Mouse (Mus musculus): ENCODE data around the gene Serinc3.
A peak's percentile ranks its signal among the peaks of the same experiment; 100 is the strongest.
"Not testable (repeated sequence)": the region's sequence is repeated elsewhere in the genome, so short reads cannot be mapped to it uniquely, and the experiment has no call there.

Serinc3 gene

DNA sequence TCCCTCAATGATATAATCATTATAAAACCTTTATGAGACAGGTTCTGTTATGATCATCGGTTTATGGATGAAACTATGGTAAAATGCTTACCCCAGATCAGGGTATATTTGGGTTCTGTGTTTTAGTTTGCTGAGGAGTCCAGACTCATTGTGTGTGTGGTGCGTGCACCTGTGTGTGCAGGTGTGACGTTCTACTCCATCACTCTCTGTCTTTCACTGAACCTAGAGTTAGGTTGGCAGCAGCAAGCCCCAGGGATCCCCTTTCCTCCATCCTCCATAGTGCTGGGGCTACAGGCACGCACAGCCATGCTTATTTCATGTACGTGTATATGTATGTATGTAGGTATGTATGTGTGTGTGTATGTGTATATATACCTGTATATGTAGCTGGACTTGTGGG lies 17.1 kb upstream of the Serinc3 start:
- DNase-seq = no peak

DNA sequence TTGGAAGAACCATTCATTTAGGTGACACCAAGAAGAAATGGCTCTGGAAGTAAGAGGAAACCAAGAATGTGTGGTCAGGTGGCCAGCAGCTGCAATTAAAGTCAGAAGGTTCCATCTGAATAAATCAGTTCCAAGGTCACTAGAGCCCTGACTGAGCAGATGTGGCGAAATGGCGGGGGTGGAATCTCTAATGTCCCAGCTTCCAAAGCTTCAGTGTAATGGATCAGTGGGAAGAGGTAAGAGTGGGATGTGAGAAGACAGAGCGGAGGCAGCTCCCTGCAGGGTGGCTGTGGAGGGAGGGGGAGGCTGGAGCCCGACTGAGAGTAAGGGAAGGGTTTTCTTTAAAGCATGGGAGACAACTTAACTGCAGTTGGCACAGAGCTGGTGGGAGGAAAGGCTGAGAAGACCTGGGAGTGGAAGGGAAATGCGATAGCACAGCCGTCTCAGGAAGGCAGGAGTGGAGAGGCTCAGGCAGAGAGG lies 16.5 kb upstream of the Serinc3 start:
- no peak for DNase-seq

DNA sequence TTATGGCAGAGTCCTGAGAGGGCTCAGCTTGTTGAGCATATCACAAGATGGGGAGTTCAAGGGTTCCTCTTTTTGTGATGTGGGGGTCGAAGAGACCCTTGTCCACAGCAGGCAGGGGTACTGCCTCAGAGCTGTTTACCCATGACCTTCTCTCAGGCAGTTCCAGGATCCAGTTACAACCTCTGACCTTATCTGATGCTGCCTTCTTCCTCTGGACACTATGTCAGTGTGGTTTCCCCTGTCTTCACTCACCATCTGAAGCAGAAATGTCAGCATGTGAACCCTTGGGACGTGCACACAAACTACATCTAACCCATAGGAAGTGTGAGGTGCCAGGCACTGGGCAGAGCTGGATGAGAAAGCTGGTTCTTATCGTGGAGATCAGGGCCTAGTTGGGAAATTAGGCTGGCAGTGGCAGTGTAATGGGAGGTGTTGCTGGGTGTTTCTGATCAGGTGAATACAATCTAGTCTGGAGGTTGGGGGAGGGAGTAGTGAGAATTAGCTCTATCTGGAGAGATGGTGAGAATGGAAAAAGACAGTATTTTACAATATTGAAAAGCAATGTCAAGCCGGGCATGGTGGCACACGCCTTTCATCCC lies 15.3 kb upstream of the Serinc3 start:
- no peak for DNase-seq

DNA sequence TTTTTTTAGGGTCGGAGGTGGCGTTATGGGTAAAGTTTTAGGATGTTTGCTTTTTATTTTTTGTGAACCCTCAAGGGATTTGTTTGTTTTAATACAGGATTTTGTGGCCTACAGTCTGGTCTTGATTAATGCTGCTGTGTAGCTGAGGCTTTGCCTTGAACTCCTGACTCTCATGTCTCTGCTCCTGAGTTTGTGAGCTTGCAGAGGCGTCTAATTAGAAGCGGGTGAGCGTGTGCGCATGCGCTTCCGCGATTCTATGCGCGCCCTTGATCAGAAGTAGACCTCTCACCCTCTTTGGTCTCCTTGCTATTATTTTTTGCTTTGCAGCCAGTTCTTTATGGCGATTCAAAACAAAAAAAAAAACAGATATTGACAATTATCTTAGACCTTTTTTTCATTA lies 14.5 kb upstream of the Serinc3 start:
- DNase-seq = peak; percentile 58

DNA sequence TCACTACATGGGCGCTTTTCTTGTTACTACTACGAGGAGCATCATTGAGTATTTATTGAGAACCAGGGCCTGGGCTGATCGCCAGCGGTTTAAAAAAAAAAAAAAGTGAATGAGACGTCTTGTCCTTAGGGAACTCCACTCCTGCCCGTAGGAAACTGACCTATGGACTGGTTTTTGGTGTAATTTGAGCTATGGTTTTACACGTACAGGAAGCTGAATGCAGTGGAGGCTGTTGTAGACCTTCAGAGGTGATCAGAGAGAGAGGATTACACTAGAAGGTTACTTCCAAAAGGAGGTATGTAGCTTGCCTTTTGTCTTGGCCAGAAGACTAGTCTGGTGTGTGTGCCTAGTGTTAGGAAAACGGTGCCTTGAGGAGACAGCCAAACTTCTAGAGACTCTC lies 14.0 kb upstream of the Serinc3 start:
- DNase-seq = no peak

DNA sequence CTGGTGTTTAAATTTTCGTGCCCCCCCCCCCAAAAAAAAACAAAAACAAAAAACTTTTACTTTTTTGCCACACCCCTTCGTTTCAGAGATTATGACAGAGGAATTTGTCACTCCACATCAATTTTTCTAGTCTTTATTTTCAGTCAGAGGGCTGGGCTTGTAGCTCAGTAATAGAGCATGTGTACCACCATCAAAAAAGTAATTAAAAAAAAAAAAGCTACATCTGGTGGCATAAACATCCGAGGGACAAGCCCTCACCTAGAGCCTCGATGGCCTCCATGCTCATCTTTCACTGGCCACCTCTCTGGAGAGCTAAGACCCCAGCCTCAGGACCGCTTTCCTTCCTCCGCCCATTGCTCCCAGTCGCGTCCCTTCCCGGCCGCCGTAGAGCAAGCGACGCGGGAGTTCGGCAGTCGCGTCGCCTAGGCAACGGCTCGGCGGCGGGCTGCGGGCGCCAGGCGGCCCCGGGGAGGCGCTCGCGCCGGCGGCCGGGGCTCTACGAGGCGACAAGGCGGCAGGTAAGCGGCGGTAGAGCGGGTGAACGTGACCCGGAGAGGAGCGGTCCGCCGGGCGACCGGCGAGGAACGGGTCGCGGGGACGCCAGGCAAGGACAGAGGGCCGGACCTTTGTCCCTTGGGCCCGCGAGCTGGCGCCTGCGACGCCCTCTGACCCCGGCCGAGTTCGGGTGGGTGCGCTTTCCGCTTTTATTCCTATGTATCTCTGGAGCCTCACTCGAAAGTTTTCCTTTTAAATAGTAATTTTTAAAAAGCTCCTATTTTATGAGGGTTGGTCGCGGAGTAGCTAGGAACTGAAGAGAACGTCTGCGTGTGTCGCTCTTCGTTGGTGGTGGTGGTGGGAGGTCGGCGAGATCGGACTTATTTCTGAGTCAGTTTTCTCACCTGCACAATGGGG lies 13.3 kb upstream of the Serinc3 start, which contains the start of gene Pkig:
TSS of gene Pkig (plus strand) at position 412 of the 912 bp plus-strand sequence.
- DNase-seq = peak; percentile 92

DNA sequence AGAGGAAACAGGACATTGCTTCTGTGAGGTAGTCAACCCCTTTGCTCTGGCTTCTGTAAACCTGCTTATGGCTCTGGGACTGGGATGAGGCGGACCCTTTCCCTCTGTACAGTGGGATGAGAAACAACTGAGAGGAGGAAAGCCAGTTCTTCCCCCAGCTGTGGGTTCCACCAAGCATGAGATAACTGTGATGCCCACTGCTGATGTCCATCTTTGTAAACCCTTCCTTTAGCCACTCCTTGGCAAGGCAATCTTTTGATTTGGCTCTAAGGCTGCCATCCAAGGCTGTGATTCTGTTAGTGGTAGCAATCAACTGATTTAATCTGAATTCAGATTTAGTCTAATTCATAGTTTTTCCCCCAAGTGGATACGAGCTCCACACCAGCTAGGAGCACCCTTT lies 12.6 kb upstream of the Serinc3 start:
- no peak for DNase-seq

DNA sequence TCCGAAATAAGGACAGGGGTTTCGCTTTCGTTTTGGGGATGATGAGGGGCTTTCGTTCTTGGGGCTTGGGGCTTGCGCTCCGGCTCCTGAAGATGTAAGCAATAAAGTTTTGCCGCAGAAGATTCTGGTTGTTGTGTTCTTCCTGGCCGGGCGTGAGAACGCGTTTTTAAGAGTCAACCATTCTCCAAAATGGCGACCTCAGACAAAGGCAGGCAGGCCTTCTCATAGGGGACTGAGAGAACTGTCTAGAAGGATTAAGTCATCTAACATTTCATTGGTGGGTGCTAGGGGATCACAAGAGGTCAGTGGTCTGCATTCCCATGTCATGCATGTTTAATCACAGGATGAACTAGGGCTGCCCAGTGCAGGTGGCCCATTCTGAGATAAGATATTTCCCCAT lies 10.8 kb upstream of the Serinc3 start:
- not testable (repeated sequence) for DNase-seq

DNA sequence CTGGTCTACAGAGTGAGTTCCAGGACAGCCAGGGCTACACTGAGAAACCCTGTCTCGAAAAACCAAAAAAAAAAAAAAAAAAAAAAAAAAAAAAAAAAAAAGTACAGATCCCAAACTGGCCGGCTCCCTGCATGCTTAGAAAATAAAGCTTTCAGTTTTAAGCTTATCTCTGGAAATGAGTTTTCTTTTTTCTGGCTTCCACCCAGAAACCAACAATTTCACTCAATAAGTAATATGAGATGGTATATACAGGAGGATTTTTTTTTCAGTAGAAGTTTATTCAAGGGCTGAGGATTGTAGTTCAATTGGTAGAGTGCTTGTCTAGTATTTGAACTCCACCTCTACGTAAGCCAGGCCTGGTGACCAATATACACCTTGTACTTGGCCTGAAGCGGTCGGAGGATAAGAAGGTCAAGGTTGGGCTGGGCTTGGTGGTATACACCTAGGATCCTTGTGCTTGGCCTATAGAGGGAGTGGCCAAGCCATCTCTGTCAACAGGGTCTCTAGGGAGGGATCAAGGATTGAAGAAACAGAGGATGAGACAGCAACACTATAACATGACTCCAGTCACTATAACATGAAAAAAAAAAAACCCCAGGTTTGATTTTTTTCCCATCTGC lies 1.6 kb upstream of the Serinc3 start:
- no peak for DNase-seq

DNA sequence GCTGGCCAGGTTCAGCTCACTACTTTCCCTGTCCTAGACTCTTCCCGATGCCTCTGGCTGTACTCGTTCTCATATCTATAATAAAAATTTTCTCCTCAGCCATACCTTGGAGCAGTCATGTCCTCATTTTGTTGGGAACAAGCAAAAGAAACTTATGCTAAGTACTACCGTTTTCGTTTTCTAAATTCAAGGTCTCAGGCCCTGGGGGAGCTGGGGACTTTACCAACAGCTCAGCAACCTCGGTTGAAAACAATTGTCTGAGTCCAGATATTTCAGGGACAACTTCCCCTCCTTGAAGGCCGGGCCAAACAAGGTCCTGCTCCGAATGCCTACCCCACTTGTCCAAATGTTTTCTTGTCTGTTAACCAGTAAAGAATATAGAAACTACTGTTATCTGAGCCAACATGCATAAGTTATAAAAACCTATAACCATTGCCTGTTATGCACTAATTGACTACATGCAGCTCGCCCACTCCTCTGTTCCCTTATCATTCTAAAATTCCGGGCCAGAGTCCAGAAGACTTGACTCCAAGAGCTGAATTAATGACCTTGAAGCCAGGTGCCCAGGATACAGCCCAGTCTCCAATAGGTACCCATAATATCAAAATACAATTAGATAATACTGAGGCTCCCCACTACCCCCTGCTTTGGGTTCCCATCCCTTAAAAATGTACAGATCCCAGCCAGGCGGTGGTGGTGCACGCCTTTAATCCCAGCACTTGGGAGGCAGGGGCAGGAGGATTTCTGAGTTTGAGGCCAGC lies 949 bp upstream of the Serinc3 start:
- DNase-seq = no peak

DNA sequence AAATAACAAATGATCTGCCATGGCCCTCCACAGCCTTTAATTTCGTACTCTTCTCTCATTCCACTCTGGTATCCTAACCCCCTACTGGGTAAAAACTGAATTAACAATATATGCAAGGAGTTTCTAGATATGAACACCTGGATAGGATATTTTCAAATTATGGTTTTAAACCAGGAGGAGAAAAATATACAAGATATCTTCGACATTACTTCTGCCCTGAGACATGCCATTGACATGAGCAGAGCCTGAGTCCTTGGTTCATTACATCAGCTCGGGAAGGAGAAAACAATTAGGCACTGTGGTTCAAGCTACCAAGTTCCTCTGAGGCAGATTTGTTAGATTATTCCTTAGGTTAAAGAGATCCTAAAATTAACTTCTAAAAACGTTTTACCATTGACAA lies 884 bp downstream of the Serinc3 start:
- DNase-seq = no peak

DNA sequence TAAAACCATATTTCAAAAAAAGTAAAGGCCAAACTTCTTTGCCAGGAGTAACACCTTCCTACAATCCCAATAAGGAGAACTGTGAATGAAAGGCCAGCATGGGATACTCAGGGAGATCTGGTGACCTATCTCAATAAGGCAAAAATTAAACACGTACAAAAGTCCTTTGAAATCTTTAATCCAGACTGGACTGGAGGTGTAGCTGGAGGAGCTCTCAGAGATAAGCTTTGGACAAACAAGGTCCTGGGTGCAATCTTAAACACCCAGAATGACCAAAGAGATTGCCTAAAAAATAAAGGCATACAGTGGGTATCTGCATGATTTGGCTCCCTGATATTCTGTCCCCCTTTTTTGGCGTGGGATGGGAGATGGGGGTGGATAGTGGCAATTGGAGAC lies 1.4 kb downstream of the Serinc3 start:
- no peak for DNase-seq

DNA sequence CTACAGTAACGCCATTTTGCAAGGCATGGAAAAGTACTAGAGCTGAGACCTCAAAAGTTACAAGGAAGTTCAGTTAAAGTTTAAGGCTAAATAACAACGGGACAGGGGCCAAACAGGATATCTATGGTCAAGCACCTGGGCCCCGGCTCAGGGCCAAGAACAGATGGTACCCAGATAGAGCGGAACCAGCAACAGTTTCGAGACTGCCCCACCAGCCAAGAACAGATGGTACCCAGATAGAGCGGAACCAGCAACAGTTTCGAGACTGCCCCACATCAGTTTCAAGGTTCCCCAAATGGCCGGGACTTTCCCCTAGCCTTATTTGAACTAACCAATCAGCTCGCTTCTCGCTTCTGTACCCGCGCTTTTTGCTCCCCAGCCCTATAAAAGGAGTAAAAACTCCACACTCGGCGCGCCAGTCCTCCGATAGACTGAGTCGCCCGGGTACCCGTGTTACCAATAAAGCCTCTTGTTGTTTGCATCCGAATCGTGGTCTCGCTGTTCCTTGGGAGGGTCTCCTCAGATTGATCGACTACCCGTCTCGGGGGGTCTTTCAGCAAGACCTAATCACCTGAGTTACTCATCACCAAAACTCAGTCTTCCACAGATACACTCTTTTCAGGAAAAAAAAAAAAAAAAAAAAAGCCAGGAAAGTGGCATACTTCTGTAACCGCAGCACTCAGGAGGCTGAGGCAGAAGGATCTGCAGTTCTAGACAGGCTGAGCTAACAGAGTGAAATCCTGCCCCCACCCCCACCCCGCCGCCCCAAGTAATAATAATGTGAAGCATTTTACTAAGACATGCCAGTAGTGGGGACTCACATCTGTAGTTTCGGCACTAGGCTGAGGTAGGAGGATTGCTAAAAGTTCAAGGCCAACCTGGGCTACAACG lies 2.0 kb downstream of the Serinc3 start:
- no peak for DNase-seq

DNA sequence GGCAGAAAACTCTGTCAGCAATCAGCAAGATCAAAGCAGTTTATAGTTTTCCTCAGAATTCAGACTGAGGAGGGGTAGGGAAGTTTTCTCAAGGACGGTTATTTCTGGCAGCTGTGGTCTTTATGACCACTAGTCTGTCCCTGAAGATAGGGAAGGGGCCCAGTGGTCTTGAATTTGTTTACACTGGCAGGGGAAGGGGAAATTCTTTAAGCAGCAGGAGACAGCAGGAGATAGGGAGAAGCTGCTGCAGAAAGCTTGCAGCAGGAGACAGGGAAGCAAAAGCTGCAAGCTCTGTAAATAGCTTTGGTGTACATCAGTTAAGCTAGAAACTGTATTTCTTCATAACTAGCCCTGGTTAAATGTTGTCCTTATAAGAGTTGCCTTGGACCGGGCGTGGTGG lies 3.2 kb downstream of the Serinc3 start:
- DNase-seq = no peak

DNA sequence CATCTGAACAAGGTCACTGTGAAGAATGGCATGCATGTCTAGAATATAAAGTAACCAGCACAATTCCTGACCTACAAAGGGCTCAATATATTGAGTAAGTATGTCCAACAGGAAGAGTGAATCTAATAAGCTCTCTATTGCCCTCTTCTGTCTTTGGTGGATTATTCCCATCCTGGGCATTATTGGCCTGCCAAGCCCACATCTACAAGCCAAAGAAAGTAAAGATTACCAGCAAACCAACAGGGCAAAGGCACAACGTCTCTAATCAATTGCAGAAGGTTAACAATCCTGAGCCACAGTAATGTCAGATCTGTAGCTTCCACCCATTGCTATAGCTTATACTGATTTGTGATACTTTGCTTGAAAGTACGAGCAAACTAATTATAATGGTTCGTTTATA lies 4.4 kb downstream of the Serinc3 start:
- no peak for DNase-seq

DNA sequence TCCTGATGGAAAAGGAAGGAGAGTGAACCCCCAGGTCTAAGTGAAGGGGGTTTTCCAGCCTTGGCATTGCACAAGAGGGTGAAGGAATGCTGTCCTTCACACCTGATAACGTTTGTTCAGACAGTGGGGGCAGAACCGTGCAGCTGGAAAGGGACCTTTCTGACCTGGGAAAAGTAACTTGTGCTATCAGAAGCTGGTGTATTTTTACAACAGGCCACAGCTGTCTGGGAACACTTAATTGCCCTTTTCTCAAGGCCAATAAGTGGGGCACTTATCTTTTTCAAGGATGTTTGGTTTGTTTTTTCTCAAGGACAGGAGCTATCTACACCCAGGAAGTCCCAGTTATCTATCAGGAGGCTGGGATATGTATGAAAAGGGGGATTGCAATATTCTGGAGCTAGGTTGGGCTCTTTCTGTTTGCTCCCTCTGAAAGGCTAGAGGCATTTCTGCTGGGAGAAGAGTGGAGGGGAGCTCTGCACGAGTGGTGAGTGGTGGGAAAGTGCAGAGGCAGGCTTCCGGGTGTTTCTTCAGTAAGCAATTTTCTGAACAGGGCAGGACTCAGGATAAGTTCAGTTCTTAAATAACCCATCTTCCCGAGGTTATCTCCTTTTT lies 7.2 kb downstream of the Serinc3 start:
- DNase-seq = peak; percentile 6

DNA sequence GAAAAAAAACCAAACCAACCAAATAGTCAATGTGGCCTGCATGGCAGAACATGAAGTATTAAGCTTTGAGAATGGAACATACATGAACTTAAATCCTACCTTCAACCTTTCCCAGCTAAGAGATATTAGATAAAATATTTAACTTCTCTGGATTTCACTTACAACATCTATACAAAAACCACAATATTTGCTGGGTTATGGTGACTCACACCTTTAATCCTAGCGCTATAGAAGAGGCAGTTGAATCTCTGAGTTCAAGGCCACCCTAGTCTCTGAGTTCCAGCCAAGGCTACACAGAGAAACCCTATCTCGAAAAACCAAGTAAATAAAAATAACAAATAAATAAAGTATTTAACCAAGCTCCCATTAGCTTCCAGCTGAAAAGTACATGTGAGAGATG lies 8.9 kb downstream of the Serinc3 start:
- no peak for DNase-seq

DNA sequence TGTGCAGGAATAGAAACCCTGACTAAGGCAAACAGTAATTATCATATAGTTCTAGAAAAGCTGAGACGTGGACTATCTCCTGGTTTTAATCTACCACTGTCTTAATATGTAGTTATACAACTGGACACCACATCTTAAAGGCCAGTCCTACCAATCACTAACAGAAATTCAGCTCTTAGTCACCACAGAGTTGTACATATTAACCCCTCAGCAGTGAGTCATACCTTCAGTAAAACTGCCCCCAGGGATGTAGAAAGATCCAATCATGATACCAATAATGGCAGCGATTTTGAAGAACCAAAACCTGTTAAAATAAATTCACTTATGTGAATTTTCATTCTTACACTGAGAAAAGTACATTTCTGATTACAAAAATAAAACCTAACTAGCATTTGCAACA lies 10.7 kb downstream of the Serinc3 start:
- DNase-seq = no peak

DNA sequence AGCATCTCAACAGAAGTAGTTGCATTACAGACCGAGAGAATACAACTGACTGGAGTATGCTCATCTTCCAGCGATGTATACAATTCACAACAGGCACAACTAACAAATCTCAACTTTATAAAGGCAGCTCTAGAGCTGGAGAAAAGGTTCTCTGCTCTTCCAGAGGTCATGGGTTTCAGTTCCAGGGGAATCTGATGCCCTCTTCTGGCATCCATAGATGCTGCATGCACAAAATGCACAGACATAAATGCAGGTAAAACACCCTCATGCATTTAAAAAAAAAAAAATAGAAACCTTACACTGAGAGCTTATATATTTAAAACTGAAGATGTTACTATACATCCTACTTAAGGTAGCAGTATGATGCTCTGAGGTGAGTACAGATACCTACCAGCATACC lies 13.2 kb downstream of the Serinc3 start:
- no peak for DNase-seq

DNA sequence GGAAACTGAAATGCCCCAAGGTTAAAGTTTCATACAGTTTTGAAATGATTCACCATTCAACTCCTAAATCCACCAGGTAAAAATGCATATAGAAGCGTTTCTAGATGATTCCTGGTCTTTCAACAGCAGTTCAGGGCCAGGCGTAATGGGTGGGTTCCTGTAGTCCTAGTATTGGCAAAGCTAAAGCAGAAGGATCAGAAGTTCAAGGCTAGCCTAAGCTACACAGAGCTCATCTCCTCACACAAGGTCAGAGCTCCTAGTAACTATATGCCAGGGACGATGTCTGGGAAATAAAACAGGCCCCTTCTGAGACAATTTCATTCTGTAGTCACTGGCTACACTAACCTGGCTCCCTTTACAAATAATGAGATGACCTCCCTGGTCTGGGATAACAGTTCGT lies 13.7 kb downstream of the Serinc3 start:
- no peak for DNase-seq

DNA sequence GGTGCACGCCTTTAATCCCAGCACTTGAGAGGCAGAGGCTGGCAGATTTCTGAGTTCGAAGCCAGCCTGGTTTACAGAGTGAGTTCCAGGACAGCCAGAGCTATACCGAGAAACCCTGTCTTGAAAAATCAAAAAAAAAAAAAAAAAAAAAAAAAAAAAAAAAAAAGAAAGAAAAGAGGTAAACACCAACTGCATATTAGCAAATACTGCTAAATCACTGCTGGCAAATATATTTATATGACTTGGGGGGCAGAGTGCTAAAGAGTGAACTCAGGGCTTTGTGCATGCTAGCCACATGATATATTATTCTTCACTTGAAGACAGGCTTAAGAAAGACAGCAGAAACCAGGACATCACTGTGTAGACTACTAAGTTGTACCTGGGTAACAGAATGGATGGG lies 23.5 kb downstream of the Serinc3 start:
- DNase-seq = not testable (repeated sequence)

DNA sequence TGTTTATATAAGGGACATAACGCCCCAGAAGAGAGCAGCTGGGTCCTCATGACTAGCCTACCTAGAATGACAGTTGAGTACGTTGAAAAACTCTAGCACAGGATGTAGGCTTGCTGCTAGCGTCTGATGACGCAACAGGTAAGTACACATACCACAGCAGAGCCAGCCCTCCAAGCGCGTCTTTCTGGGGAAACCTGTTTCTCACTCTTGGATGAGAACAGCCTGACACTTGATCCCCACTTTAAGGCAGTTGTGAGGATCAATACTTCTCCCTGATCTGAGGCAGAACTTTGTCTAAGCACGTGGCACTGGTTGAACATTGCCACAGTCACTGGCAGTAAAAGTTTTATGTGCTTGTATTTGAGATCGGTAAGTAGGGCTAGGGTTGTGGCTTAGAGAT lies 24.5 kb downstream of the Serinc3 start:
- DNase-seq = no peak
